Mouse (Mus musculus) testis, adult 2 months (tissue): Measurements from ENCODE around the gene Zfp513. TPM values are rescaled to one million over a fixed set of nuclear protein-coding genes. Genes with fewer than 3 reads are reported as not detected.
"Not testable (repeated sequence)": the region's sequence is repeated elsewhere in the genome, so short reads cannot be mapped to it uniquely, and the experiment has no call there.

Source experiments
- H3K27ac ChIP-seq: fragments of 200-500 bp; 2 replicates; pipeline ENCODE4 v1.5.1; 2012; ENCODE audit warnings: low read depth, low read length; ENCODE audit not compliant: control insufficient read depth, insufficient read depth
- H3K27me3 ChIP-seq: fragments of 200-500 bp; 2 replicates; pipeline ENCODE4 v1.6.1; 2012; ENCODE audit warnings: mild to moderate bottlenecking, low read length, moderate library complexity; ENCODE audit not compliant: control insufficient read depth, insufficient read depth
- H3K36me3 ChIP-seq: fragments of 200-500 bp; 2 replicates; pipeline ENCODE4 v1.6.1; 2012; ENCODE audit warnings: mild to moderate bottlenecking, low read length; ENCODE audit not compliant: control insufficient read depth, insufficient read depth
- H3K4me1 ChIP-seq: fragments of 200-500 bp; 2 replicates; pipeline ENCODE4 v1.6.1; 2012; ENCODE audit warnings: low read length; ENCODE audit not compliant: control insufficient read depth, insufficient read depth
- H3K4me3 ChIP-seq: fragments of 200-500 bp; 2 replicates; pipeline ENCODE4 v1.5.1; 2012; ENCODE audit warnings: low read depth, mild to moderate bottlenecking, low read length, moderate library complexity, mixed read lengths; ENCODE audit not compliant: control insufficient read depth
- CTCF ChIP-seq: fragments of 200-500 bp; IDR thresholded peaks from 2 replicates; pipeline ENCODE4 v1.5.1; 2012; ENCODE audit warnings: low read depth, mild to moderate bottlenecking, inconsistent platforms, low read length, moderate library complexity; ENCODE audit not compliant: control insufficient read depth, insufficient read depth, insufficient replicate concordance
- POLR2A ChIP-seq: fragments of 200-500 bp; IDR thresholded peaks from 2 replicates; pipeline ENCODE4 v1.6.1; 2012; ENCODE audit warnings: low read depth, mild to moderate bottlenecking, inconsistent platforms, low read length, moderate library complexity; ENCODE audit not compliant: control insufficient read depth
- polyA plus RNA-seq: library from polyadenylated mRNA; depleted of rRNA; stranded (reverse); fragments of >200 nt; gene quantifications from 2 replicates; pipeline ENCODE4 v1.2.3, GENCODE M21; 2012

Zfp513 gene
- polyA plus RNA-seq, 1 experiment = 53.2 TPM

DNA sequence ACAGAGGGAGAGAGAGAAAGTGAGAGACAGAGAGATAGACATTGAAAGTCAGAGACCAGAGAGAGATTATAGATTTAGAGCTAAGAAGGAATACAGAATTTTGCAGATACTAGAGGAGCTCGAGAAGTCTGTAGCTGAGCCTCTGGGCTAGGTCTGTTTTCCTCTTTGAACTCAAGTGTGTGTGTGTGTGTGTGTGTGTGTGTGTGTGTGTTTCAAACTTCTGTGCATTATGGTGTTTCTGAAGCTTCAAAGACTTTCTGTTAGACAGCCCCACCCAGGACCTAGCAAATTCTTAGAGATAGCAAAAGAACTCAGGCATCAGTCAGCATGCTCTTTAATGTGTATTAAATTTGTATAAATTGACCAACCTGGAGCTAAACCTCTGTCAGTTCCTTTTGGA lies 24.5 kb upstream of the Zfp513 start:
- TF ChIP-seq POLR2A (no peak), CTCF (no peak)
- Histone ChIP-seq H3K36me3 (no peaks in the 10 kb centered on the region), H3K27ac (no peak overlapping the region), H3K4me3 (no peak overlapping the region), H3K27me3 (no peaks in the 10 kb centered on the region), H3K4me1 (no peaks in the 10 kb centered on the region)

DNA sequence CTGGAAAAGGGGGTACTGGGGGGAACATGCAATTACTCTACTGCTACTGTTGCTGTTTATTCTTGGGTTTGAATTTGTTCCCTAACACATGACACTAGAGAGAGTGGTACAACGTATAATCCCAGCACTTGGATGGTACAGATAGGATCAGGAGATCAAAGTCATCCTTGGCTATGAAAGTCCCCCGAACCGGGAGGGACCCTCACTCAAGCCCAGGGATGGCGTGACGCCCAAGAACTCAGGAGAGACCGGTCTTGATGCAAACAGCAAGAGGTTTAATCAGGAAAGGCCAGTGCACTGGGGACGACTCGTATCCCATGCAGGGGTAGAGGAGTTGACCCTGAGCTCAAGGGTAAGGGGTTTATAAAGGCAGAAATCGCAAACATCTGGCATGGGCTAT lies 20.6 kb upstream of the Zfp513 start:
- Histone ChIP-seq H3K27me3 (no peaks in the 10 kb centered on the region), H3K4me3 (peak overlapping the region; percentile 46), H3K4me1 (no peaks in the 10 kb centered on the region), H3K36me3 (no peaks in the 10 kb centered on the region), H3K27ac (no peak overlapping the region)
- no peak for TF ChIP-seq POLR2A
- no peak for TF ChIP-seq CTCF

DNA sequence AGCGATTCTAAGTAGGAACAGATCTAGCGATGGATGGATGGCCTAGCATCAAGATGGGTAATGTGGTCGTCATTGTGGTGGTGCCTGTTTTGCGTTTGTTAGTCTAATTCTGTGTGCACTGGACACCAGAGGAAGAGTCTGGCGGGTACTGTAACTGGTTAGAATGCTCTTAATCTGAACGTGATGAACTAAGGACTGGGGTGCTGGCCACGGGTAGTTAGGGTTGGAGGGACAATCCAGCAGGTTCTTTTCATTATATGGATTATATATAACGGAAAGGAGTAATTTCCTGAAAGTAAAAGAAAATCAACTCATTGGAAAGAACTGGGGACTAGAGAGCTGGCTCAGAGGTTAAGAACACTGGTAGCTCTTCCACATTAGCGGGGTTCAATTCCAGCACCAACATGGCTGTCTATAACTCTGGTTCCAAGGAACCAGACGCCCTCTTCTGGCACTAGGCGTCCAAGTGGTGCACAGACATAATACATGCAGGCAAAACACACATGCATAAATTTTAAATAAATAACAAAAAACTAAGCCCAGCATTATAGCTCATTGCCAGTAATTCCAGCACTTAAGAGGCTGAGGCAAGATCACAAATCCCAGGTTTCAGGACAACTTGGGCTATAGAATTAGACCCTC lies 19.3 kb upstream of the Zfp513 start:
- Histone ChIP-seq H3K27me3 (no peaks in the 10 kb centered on the region), H3K27ac (peak overlapping the region; percentile 100), H3K4me3 (peak overlapping the region; percentile 99), H3K4me1 (no peaks in the 10 kb centered on the region), H3K36me3 (no peaks in the 10 kb centered on the region)
- TF ChIP-seq CTCF (no peak), POLR2A (no peak)

DNA sequence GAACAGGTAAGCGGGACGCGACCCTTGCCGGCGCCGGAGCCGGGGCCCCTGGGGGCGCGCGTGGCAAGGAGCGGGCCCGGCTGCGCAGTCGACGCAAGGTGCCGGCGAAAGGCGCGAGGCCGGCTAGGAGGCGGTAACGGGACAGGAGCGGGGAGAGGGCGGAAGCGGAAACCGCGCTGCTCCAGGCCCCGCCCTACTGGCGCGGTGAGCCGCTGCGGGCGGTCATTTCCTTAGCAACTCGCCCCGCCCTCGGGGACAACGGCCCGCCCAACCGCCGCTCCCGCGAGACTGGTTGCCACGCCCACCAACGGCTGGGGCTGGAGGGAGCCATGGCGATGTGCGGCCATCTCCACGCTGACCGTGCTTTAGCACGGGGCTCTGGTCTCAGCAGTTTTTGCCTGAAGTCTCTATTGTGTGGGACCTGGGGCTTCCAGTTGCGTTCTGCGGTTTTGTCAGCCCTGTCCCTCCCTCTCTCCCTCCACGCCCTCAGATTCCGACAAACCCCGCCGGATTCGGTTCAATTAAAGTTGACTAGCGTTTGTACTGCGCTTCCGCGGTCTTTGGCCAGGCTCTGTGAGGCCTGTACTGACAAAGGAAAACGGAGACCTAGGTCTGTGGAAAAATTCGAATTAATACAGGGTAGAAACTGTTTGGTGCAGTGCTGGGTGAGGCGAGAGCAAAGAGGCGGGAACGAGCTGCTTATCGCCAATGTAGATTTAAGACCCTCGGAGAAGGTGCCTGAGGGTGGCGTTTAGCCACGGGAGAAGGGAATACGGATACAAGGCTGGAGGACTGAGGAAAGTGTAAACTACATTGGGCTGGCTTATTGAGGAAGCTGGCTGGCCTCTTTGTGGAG lies 18.6 kb upstream of the Zfp513 start, which contains the start of gene Ppm1g:
TSS of gene Ppm1g (minus strand) at position 240 of the 856 bp plus-strand sequence.
- Histone ChIP-seq H3K36me3 (no peaks in the 10 kb centered on the region), H3K4me3 (peak within 1 kb of the TSS; percentile 99), H3K27ac (peak within 1 kb of the TSS; percentile 100), H3K4me1 (no peaks in the 10 kb centered on the region), H3K27me3 (no peaks in the 10 kb centered on the region)
- peak; percentile 100 for TF ChIP-seq POLR2A
- no peak for TF ChIP-seq CTCF

DNA sequence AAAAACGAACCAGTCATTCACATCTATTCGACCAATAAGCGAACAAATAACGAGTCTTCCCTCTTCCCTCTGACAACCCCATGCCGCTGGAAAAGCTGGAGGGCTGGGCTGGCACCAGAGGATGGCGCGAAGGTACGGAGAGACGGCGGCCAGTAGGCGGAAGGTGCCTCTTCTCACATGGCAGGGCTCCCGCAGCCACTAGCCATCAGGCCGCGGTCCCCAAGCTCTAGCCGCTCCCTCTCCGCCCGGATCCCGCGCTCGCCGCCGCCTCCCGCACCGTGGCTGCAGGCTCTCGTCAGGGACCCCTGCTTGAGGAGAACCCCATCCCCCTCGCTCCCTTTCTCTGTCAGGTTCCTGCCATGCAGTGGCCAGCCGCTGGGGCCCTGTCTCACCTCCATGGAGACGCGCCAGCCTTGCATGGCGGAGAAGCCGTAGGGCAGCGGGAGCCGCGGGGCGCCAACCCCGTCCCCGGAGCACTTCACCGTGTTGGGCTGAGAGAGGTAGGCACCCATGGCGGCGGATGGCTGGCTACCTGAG lies 17.9 kb upstream of the Zfp513 start:
- Histone ChIP-seq H3K27ac (peak overlapping the region; percentile 99), H3K36me3 (no peaks in the 10 kb centered on the region)
- TF ChIP-seq POLR2A = no peak
- no peak for TF ChIP-seq CTCF

DNA sequence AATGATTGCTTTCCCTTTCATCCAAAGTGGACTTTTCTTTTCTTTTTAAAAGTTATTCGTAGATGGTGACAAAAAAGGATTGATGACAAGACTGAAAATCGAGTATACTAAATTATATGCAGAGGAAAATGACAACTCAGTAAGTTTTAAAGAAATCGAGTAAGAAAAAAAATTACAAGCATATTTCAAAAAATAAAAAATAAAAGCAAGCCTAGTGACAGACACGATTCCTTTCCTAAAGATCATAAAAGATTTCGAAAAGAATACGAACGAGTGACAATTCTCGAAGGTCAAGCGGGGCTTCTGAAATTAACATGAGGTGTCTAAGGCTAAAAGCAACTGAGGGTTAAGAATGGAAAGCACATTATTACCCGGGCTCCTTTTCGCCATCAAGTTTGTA lies 17.4 kb upstream of the Zfp513 start:
- H3K36me3 ChIP-seq = no peaks in the 10 kb centered on the region
- no peak for TF ChIP-seq CTCF
- TF ChIP-seq POLR2A = no peak
- H3K4me1 ChIP-seq = no peaks in the 10 kb centered on the region
- peak overlapping the region; percentile 99 for H3K4me3 ChIP-seq
- peak overlapping the region; percentile 99 for H3K27ac ChIP-seq
- no peaks in the 10 kb centered on the region for H3K27me3 ChIP-seq

More for the DNA sequence above, 17.9 kb upstream of the Zfp513 start:
- H3K4me3 ChIP-seq = peak overlapping the region; percentile 99
- no peaks in the 10 kb centered on the region for H3K27me3 ChIP-seq
- H3K4me1 ChIP-seq = no peaks in the 10 kb centered on the region

DNA sequence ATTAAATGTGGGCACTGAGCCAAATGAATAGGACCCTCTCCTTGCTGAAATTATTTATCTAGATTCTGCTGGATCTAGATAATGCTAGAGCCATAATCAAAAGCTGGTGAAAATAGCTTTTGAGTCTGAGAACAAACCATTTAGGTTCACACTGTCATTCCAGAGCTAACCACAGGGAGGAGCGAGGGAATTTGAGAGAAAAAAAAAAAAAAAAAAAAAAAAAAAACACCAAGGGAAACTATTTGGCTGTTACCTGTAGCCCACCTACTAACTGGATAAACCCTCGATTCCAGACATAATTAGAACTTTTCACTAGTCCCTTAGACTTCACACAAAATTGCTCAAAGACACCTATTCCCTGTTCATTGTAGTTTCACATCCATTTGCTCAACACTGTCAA lies 17.0 kb upstream of the Zfp513 start:
- H3K27me3 ChIP-seq = no peaks in the 10 kb centered on the region
- no peak overlapping the region for H3K27ac ChIP-seq
- no peaks in the 10 kb centered on the region for H3K4me1 ChIP-seq
- TF ChIP-seq CTCF (no peak), POLR2A (no peak)
- no peaks in the 10 kb centered on the region for H3K36me3 ChIP-seq
- H3K4me3 ChIP-seq = no peak overlapping the region; the same call in 1 of the 2 replicates

DNA sequence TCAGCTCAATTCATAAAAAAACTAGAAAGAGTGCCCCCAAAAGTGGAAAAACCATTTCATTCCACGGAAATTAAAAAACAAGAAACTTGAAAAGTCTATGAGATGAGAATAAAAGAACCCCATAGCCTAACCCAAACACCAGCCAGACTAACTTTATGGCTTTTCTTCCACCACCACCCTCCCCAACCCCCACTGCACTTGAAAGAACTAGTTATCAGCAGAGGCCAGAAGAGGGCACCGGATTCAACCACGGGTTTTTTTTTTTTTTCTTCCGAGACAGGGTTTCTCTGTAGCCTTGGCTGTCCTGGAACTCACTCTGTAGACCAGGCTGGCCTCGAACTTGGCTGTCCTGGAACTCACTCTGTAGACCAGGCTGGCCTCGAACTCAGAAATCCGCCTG lies 16.2 kb upstream of the Zfp513 start:
- Histone ChIP-seq H3K4me3 (no peak overlapping the region), H3K27ac (no peak overlapping the region), H3K4me1 (no peaks in the 10 kb centered on the region), H3K36me3 (no peaks in the 10 kb centered on the region), H3K27me3 (no peaks in the 10 kb centered on the region)
- TF ChIP-seq POLR2A (no peak), CTCF (no peak)

DNA sequence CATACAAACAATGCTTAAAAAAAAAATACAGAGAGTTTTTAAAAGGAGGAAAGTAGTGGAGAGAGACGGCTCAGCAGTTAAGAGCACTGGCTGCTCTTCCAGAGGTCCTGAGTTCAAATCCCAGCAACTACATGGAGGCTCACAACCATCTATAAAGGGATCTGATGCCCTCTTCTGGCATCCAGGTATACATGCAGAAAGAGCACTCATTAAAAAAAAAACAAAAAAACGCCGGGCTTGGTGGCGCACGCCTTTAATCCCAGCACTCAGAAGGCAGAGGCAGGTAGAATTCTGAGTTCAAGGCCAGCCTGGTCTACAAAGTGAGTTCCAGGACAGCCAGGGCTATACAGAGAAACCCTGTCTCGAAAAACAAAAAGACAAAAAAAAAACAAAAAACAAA lies 14.5 kb upstream of the Zfp513 start:
- not testable (repeated sequence) for H3K4me1 ChIP-seq, H3K36me3 ChIP-seq, H3K4me3 ChIP-seq, H3K27ac ChIP-seq, H3K27me3 ChIP-seq
